Mouse (Mus musculus): ENCODE measurements at regions not wholly inside any gene's neighbourhood (a gene's known extent, or its start where the extent isn't known, plus 50 kb on each side); places are given as distances from the start of the nearest gene placed in this dataset.

DNA sequence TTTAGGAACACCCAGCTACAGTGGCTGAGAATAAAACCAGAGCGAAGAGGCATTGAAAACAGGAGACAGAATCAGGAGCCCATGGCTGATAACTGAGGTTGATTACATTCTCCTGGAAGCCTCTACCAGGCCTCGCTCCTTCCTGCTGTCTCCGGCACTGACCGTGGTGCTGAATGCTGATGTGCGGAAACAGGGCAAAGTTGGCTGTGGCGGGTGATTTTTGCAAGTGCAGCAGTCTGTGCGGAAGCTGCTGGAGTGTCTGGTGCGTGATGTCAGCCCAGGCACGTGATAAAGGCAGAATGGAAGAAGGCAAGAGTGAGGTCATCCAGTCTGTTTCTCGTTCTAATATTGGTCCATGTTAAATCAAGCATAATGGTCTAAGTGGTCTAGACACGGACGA is 153.8 kb upstream of the Podxl start:
- TF ChIP-seq CTCF (IDR thresholded peaks at IDR 0.05; ENCODE audit: extremely low read depth, insufficient read length, insufficient replicate concordance, low read depth, low read length) = no peak
- TF ChIP-seq POLR2A (IDR thresholded peaks at IDR 0.05; ENCODE audit: low read depth, low read length) = no peak
